Mouse (Mus musculus) heart, postnatal 25 days (tissue): ENCODE results near the gene Sema4b. TPM values are rescaled to one million over a fixed set of nuclear protein-coding genes. Genes with fewer than 3 reads are reported as not detected.

Experiments
- DNase-seq: peaks from one replicate; pipeline ENCODE4 v3.0.0; 2022; ENCODE audit warnings: low spot score
- intact Hi-C: fragments of 180-260 bp; cut with DNase I; formaldehyde crosslinking; loops from one replicate; pipeline ENCODE4 v1.15.1; 2025
- total RNA-seq, 2 experiments: library from RNA; stranded (reverse); gene quantifications; 2 replicates each; pipeline ENCODE4 v1.2.3; 2021

Gene Sema4b
- total RNA-seq, 2 experiments from 2014 or later: 11.0 to 12.7 TPM

DNA sequence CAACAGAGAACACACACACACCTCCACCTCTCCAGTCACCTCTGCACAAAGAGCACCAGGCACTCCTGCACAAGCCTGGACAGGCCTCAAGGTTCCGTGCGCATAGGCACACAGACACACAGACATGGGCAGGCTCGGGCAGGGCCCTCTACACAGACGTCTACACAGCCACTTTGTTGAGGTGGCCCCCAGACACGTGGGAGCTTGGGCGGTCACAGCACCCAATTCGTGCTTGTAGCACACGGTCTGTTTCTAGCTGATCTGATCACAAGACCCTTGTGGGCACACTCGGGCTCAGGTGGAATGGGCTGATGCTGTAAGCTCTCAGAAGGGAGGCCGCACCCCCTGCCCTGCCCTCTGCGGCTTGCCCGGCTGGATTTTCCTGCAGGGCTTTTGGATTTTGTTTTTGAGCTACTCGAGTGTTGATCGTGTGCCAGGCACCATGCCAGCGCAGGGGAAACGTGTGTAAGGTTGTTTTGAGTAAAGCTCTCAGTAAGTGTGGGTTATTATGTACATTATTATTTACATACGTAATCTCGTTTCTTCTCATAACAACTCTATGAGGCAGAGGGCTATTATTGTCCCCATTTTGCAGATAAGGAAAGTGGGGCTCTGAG lies 21.5 kb downstream of the Sema4b start:
- no peak for DNase-seq
- intact Hi-C loops: no loop called here

DNA sequence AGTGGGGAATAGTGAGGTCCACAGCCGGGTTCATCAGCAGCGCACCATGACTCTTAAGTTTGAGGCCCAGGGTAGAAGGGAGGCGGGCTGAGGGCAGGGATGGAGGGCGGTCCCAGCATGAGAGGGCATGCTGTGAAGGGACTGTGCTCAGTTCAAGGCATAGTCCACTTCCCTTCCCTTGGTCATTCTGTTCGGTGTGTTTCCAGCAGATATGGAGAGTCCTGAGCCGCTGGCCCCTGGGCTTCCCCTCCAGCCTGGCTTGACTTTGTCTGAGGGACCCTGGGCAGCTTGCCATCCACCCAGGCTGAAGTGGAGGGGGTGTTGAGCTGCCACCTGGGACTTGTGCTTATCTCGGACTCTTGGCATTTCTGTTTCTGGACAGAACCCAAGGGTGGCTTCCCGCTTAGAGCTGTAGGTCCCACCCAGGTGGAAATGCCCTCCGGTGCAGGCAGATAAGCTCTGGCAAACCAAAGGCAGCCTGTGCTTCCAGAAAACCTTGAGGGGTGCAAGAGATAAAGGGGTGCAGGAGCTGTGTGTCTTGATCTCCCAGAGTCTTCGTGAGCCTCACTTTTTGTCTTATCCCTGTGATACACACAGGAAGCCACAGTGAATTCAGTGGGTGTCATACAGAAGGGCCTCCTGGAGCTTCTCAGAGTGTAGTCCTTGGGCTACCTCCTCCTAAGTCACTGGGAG lies 22.2 kb downstream of the Sema4b start:
- intact Hi-C loops: no loop called here

GRCm38 (mm10) chr7:80209669-80210068 lies 23.0 kb downstream of the Sema4b start:
- no peak for DNase-seq
- intact Hi-C loops: loop anchor here (10.0 kb wide), 1 partner anchor 185 kb away; the partner anchor contains the start of gene Zfp710

More for the DNA sequence above, 22.2 kb downstream of the Sema4b start:
- no peak for DNase-seq

GRCm38 (mm10) chr7:80210982-80211381 lies 24.3 kb downstream of the Sema4b start:
- intact Hi-C loops: loop anchor here (10.0 kb wide), 1 partner anchor 186 kb away; the partner anchor contains the start of gene Zfp710
- no peak for DNase-seq

- intact Hi-C loops: loop anchor here (10.0 kb wide), 1 partner anchor 189 kb away; the partner anchor contains the start of gene Zfp710
Measured at GRCm38 (mm10) chr7:80213604-80214003, 27.0 kb downstream of the Sema4b start.

GRCm38 (mm10) chr7:80214459-80214858 lies 27.8 kb downstream of the Sema4b start:
- intact Hi-C loops: loop anchor here (10.0 kb wide), 1 partner anchor 190 kb away; the partner anchor contains the start of gene Zfp710
- DNase-seq: no peak

More at GRCm38 (mm10) chr7:80213604-80214003, 27.0 kb downstream of the Sema4b start:
- no peak for DNase-seq

DNA sequence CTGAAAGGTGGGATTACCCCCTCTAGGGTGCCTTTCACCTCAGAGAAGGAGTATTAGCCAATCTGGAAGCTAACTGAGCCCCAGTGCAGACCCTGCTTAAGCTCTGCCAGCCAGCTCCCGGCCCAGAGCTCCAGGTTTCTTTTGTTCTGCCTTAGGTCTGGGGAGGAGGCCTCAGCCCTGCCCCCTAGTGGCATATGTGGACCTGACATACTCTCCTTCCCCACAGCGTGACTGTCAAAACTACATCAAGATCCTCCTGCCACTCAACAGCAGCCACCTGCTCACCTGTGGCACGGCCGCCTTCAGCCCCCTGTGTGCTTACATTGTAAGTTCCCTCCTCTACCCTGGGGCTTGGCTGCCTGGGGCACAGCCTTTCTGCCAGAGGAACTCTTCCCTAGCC lies 28.8 kb downstream of the Sema4b start:
- peak; percentile 51 for DNase-seq
- intact Hi-C loops: loop anchor here (1.0 to 10.0 kb wide), 3 partner anchors 58 to 191 kb away; partner anchors contain the start of gene Zfp710

GRCm38 (mm10) chr7:80216566-80216965 lies 29.9 kb downstream of the Sema4b start:
- peak; percentile 64 for DNase-seq
- intact Hi-C loops: loop anchor here (5.0 to 10.0 kb wide), 2 partner anchors 59 to 192 kb away; partner anchors contain the start of gene Zfp710

DNA sequence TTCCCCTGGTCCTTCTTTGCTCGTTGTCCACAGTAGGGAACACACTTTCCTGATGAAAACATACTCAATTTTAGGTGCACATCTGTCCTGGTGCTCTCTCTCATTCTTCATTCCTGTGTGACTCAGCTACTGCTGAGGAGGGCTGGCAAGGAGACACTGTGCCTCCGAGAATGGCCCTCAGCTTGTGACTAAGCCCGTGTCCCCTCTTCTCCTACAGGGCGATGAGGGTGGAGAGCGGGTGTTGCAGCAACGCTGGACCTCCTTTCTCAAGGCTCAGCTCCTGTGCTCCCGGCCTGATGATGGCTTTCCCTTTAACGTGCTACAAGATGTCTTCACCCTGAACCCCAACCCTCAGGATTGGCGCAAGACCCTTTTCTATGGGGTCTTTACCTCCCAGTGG lies 32.0 kb downstream of the Sema4b start:
- DNase-seq: no peak

DNA sequence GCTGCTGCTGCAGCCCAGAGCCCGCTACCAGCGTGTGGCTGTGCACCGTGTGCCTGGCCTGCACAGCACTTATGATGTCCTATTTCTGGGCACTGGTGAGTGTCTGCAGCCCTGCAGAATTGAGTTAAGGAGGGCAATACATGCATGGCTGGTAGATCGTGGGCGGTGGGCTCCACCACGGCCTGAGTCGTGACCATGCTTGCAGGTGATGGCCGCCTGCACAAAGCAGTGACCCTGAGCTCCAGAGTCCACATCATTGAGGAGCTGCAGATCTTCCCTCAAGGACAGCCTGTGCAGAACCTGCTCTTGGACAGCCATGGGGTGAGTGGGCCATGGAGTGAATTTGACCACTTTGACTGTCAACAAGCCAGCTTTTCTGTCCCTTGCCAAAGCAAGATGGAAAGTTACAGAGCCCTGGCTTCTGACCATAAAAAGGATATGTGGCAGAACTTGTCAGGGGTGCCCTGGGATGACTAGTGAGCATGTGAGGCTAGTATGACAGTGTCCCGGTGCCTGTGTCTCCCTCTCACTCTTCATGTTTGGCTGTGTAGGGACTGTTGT lies 33.7 kb downstream of the Sema4b start:
- intact Hi-C loops: no loop called here
- DNase-seq: no peak

More for the DNA sequence above, 32.0 kb downstream of the Sema4b start:
- intact Hi-C loops: loop anchor here (5.0 to 10.0 kb wide), 2 partner anchors 61 to 194 kb away; partner anchors contain the start of gene Zfp710

DNA sequence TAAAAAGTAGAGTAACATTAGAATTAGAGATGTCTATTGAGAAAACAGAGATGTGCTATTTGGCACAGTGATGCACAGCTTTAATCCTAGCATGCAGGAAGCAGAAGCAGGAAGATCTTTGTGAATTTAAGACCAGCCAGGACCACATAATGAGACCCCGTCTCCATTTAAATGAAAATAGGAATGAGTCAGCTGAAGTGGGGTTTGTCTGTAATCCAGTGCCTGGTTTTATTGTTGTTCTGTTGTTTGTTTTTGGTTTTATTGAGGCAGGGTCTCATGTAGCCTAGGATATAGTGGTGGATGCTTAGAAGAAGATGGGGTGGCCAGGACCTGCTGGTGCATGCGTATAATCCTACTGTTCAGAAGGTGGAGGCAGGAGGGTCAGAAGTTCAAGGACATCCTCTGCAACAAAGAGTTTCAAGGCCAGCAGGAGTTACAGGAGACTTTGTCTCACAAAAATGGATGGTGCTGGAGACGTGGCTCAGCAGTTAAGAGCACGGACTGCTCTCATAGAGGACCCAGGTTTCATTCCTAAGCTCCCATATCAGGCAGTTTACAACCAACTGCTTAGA lies 34.6 kb downstream of the Sema4b start:
- intact Hi-C loops: no loop called here
- no peak for DNase-seq

- no peak for DNase-seq
- intact Hi-C loops: no loop called here
Measured at GRCm38 (mm10) chr7:80227065-80227464, 40.4 kb downstream of the Sema4b start.

DNA sequence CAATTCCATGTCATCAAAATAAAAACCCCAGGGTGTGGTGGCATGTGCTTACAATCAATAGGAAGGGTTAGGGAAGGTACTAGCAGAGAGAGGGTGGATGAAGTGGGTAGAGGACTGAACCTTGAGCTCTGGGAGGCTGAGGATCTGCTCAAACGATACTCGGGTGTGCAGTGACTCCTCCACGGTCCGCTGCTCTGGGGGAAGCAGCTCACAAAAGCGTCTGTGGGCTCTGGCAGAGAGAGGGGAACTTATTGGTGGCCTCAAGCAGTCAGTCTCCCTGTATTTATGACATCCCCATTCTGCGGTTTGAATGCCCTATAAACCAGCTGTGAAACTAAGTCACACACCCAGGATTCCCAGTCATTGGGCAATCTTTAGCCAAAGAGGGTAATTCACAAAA lies 43.6 kb downstream of the Sema4b start:
- intact Hi-C loops: no loop called here
- DNase-seq: no peak

GRCm38 (mm10) chr7:80231971-80232488 lies 45.4 kb downstream of the Sema4b start:
- DNase-seq: no peak
- intact Hi-C loops: no loop called here

- DNase-seq: peak; percentile 96
- intact Hi-C loops: no loop called here
Measured at GRCm38 (mm10) chr7:80232489-80233029, 45.9 kb downstream of the Sema4b start, which contains the start of the genes Cib1 and Gdpgp1. Gene Cib1, minus strand, starts transcription at chr7:80232813. Gene Gdpgp1, plus strand, starts transcription at chr7:80232865.

GRCm38 (mm10) chr7:80233799-80234198 lies 47.2 kb downstream of the Sema4b start:
- intact Hi-C loops: no loop called here
- no peak for DNase-seq

DNA sequence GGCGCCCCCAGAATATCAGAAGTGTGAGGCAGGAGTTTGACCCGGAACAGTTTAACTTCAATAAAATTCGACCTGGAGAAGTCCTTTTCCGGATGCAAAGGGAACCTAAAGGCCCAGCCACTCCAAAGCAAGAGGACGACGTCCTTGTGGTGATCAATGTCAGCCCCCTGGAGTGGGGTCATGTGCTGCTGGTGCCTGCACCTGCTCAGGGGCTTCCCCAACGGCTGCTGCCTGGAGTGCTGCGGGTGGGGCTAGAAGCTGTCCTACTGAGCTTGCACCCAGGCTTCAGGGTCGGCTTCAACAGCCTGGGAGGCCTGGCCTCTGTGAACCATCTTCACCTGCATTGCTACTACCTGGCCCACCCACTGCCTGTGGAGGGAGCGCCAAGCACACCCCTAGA lies 51.9 kb downstream of the Sema4b start:
- intact Hi-C loops: no loop called here
- no peak for DNase-seq

- intact Hi-C loops: no loop called here
- DNase-seq: no peak
Measured at GRCm38 (mm10) chr7:80241661-80242060, 55.0 kb downstream of the Sema4b start.

GRCm38 (mm10) chr7:80244851-80245250 lies 58.2 kb downstream of the Sema4b start:
- no peak for DNase-seq
- intact Hi-C loops: no loop called here
